Mouse (Mus musculus) hindbrain, embryonic 16.5 days (tissue): ENCODE measurements around the gene Arntl2. TPM values are rescaled to one million over a fixed set of nuclear protein-coding genes. Genes with fewer than 3 reads are reported as not detected.

Source experiments
- ATAC-seq: fragments of 200-750 bp; cut with Nextera tagmentation; 2 replicates; pipeline ENCODE4 v1.8.0; 2017; ENCODE audit warnings: moderate TSS enrichment, moderate library complexity
- H3K27ac ChIP-seq: fragments of 300-500 bp; sonication (generic); 2 replicates; pipeline ENCODE4 v1.5.1; 2014; ENCODE audit warnings: low read depth, mild to moderate bottlenecking, control low read depth, low read length, moderate library complexity
- H3K27me3 ChIP-seq: fragments of 300-500 bp; sonication (generic); replicated peaks from 2 replicates; pipeline ENCODE4 v1.6.1; 2014; ENCODE audit warnings: low read length; ENCODE audit not compliant: control insufficient read depth, insufficient read depth
- H3K36me3 ChIP-seq: fragments of 300-500 bp; sonication (generic); 2 replicates; pipeline ENCODE4 v1.6.1; 2014; ENCODE audit warnings: mild to moderate bottlenecking, low read length, moderate library complexity, mixed read lengths; ENCODE audit not compliant: control insufficient read depth, insufficient read depth
- H3K4me1 ChIP-seq: fragments of 300-500 bp; sonication (generic); 2 replicates; pipeline ENCODE4 v1.6.1; 2014; ENCODE audit warnings: low read depth, low read length; ENCODE audit not compliant: control insufficient read depth, insufficient read depth
- H3K4me2 ChIP-seq: fragments of 300-500 bp; sonication (generic); 2 replicates; pipeline ENCODE4 v1.6.1; 2014; ENCODE audit warnings: mild to moderate bottlenecking, low read length, control low read depth, moderate library complexity
- H3K4me3 ChIP-seq: fragments of 300-500 bp; sonication (generic); 2 replicates; pipeline ENCODE4 v1.5.1; 2014; ENCODE audit warnings: mild to moderate bottlenecking, low read length, control low read depth, moderate library complexity
- H3K9ac ChIP-seq: fragments of 300-500 bp; sonication (generic); 2 replicates; pipeline ENCODE4 v1.6.1; 2014; ENCODE audit warnings: low read depth, mild to moderate bottlenecking, control low read depth, low read length, moderate library complexity
- H3K9me3 ChIP-seq: fragments of 300-500 bp; sonication (generic); 2 replicates; pipeline ENCODE4 v1.6.1; 2014; ENCODE audit warnings: mild to moderate bottlenecking, low read length, moderate library complexity; ENCODE audit not compliant: control insufficient read depth
- WGBS: fragments of 180-500 bp; shearing (Covaris S2); extraction: QIAGEN DNeasy Blood & Tissue Kit; methylation state at CpG from one replicate; pipeline ENCODE4 v1.1.7; 2014; 5-methylcytosine and 5-hydroxymethylcytosine counted together
- polyA plus RNA-seq: library from polyadenylated mRNA; unstranded; fragments of >200 nt; fragmentation: Nextera tagmentation; extraction: Ambion mirVana; gene quantifications from 2 replicates; pipeline ENCODE4 v1.2.1, GENCODE M21; 2015

Arntl2 gene
- polyA plus RNA-seq, 1 experiment from 2014 or later: 4.6 TPM

DNA sequence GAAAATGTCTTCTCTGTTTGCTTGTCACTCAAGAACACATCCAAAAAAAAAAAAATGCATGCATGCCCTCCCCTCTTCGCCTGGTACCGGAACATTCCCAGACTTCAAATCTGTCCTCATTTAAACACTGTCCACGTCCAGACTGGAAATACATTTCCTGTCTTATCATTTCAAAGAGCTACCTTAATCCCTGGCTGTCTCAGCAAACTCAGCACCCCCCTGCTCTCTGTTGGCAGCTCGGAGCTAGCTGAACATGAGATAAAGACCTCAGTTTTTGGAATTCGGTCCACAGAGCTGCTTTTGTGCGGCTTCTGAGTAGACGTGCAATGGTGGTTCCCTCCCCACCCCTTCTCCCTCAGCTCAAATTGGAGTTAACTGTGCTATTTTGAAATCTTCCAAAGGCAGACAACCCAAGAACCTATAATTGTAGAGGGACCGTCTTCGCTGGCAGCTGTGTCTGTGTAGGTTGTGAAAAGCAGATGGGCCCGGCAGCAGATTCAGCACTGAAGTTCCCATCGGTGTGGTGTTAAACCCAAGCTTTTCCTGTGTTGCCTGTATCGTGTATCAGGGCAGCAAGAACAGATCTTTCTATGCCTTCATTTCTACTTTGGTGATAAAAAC is 81.7 kb downstream of the Arntl2 start:
- Histone ChIP-seq H3K4me1 (no peaks in the 10 kb centered on the region), H3K27ac (no peak overlapping the region), H3K36me3 (no peaks in the 10 kb centered on the region), H3K9ac (no peak overlapping the region), H3K4me2 (no peak overlapping the region), H3K27me3 (no peaks in the 10 kb centered on the region), H3K4me3 (no peak overlapping the region), H3K9me3 (peaks cover 4% of the 10 kb centered on the region; the same call in 1 of the 2 replicates)
- WGBS: 94% methylated on average over 12 of the region's 12 CpGs
- ATAC-seq: no peak

DNA sequence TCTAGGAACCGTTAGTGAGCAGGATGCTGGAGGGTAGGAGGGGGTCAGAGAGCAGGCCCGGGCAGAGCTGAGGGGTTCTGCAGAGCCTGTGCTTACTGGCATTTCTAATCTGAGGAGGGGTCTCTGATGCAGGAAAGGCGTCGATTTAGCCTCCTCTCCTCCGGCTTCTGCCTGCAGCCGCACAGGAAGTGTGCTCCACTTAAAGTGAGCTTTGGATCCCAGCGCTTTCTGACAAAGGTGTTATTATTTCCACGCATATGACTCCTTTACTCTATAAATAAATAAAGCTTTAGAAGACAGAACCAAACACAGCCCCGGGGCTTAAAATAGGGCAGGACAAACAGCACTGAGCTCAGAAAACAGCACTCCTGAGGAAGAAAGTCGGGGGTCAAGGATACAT is 83.1 kb downstream of the Arntl2 start:
- Histone ChIP-seq H3K9ac (no peak overlapping the region), H3K36me3 (no peaks in the 10 kb centered on the region), H3K4me1 (no peaks in the 10 kb centered on the region), H3K9me3 (peaks cover 4% of the 10 kb centered on the region; the same call in 1 of the 2 replicates), H3K4me3 (no peak overlapping the region), H3K27me3 (no peaks in the 10 kb centered on the region), H3K27ac (no peak overlapping the region), H3K4me2 (no peak overlapping the region)
- ATAC-seq: no peak
- 34% methylated on average over 10 of the region's 10 CpGs for WGBS

DNA sequence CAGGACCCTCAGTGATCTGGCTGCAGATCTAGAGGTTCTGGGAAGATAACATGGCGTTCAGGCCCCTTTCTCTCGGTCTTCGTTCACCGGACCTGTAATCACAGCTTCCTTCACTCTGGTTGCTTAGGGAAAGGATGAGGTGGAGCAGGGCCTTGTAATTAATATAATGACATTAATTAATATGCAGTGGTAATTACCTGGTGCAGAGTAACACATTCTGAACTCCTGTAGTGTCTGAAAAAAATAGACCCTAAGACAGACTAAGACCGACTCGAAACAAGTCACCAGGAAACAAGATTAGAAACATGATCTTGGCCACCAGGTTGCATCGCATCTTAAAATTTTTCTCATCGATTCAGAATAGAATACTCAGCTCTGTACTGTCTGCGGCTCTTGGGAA is 84.0 kb downstream of the Arntl2 start:
- no peaks in the 10 kb centered on the region for H3K36me3 ChIP-seq
- H3K4me2 ChIP-seq: no peak overlapping the region
- no peak overlapping the region for H3K9ac ChIP-seq
- peaks cover 4% of the 10 kb centered on the region; the same call in 1 of the 2 replicates for H3K9me3 ChIP-seq
- no peaks in the 10 kb centered on the region for H3K27me3 ChIP-seq
- no peak overlapping the region for H3K4me3 ChIP-seq
- 84% methylated on average over 9 of the region's 9 CpGs for WGBS
- no peak overlapping the region for H3K27ac ChIP-seq
- ATAC-seq: no peak
- no peaks in the 10 kb centered on the region for H3K4me1 ChIP-seq

DNA sequence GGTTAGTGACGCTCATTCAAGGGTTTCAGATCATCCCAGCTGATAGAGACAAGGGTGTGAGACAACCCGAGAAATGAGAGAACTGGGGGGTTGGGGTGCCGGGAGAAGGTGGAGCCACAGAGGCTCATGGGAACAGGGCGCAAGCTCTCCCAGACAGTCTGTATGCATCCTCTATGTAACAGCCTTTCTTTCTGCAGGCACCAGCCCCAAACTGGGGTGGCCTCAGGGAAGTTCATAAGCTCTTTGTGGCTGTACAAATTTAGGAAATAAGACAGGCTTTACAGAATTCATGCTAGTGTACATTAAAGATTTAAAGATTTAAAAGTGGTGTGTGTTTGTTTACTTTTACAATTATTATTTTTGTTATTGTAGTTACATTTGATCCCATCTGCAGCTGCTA is 84.4 kb downstream of the Arntl2 start:
- H3K27ac ChIP-seq: no peak overlapping the region
- H3K36me3 ChIP-seq: no peaks in the 10 kb centered on the region
- H3K4me2 ChIP-seq: no peak overlapping the region
- H3K4me1 ChIP-seq: no peaks in the 10 kb centered on the region
- no peak overlapping the region for H3K4me3 ChIP-seq
- no peaks in the 10 kb centered on the region for H3K27me3 ChIP-seq
- H3K9me3 ChIP-seq: peaks cover 4% of the 10 kb centered on the region; the same call in 1 of the 2 replicates
- no peak for ATAC-seq
- WGBS: 78% methylated on average over 4 of the region's 4 CpGs
- no peak overlapping the region for H3K9ac ChIP-seq

DNA sequence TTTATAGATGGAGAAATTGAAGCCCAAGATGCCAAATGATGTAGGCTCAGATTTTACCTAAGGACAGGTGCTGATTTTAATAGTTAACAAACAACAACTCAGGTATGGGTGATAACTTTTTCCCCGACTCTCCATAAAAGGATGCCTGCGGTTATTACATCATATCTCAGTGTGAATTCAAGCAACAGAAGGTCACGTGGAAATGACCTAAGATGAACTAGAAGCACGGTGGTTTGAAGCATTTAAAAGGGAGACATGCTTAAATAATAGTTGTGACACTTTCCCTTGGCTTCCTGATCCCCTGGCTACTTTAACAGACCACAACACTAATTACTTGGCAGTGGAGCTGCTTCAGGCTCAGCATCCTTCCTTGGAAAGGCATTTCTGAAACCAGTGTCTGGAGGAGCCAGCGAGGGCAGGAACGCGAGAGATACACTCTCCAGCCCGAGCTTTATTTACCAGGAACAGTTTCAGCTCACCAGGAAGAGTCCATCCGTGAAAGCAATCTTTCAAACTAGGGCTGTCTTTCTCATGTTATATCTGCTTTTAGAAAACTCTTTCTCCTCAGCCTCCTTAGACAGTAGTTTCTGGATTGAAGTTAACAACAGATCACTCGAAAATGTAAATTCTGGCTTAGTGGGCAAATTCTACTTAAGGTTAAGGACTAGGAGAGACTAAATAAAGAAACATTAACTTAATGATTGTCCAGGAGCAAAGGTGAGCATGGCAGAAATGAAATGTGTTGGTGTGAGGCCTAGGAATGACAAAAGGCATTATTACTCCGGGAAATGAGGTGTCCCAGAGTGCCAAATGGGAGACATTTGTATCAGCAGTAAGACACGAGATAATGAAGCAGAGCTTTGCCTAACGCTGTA is 86.3 kb downstream of the Arntl2 start:
- Histone ChIP-seq H3K36me3 (no peaks in the 10 kb centered on the region), H3K9me3 (no peaks in the 10 kb centered on the region), H3K9ac (no peak overlapping the region), H3K27ac (no peak overlapping the region), H3K4me2 (no peak overlapping the region), H3K4me1 (no peaks in the 10 kb centered on the region), H3K27me3 (no peaks in the 10 kb centered on the region), H3K4me3 (no peak overlapping the region)
- WGBS: 68% methylated on average over 13 of the region's 13 CpGs
- ATAC-seq: no peak

Other genes starting within 250 kb of the Arntl2 start
- gene Fgfr1op2, start 218.9 kb upstream of the Arntl2 start, polyA plus RNA-seq: 38.0 and 41.5 TPM in 2 replicates
- 41.1 and 47.5 TPM in 2 replicates for gene Ints13, start 218.2 kb upstream of the Arntl2 start, polyA plus RNA-seq
- gene Med21, start 153.5 kb upstream of the Arntl2 start, polyA plus RNA-seq: 111 and 117 TPM in 2 replicates
- gene Tm7sf3, start 153.2 kb upstream of the Arntl2 start, polyA plus RNA-seq: 33.4 and 35.5 TPM in 2 replicates
- gene Stk38l, start 71.1 kb upstream of the Arntl2 start, polyA plus RNA-seq: 13.9 and 15.0 TPM in 2 replicates
- not detected in 2 replicates for gene Smco2, start 54.0 kb downstream of the Arntl2 start, polyA plus RNA-seq
- gene Ppfibp1, start 92.4 kb downstream of the Arntl2 start, polyA plus RNA-seq: 14.6 and 15.9 TPM in 2 replicates
- gene 1700034J05Rik, start 158.4 kb downstream of the Arntl2 start, polyA plus RNA-seq: 0.05 TPM in 1 of 2 replicates, not detected in the other
- gene Rep15, start 236.5 kb downstream of the Arntl2 start, polyA plus RNA-seq: 0.54 and 0.82 TPM in 2 replicates
- gene Mrps35, start 246.7 kb downstream of the Arntl2 start, polyA plus RNA-seq: 76.1 and 81.6 TPM in 2 replicates